Mouse (Mus musculus) G1E (cell line): Measurements from ENCODE around the gene Trpm8. TPM values are rescaled to one million over a fixed set of nuclear protein-coding genes. Genes with fewer than 3 reads are reported as not detected.

Experiments
- ATAC-seq: 2 replicates; pipeline ENCODE4 v1.8.0; 2016; ENCODE audit warnings: mild to moderate bottlenecking; ENCODE audit not compliant: insufficient number of reproducible peaks, poor library complexity, low FRiP score, severe bottlenecking; ENCODE audit errors: extremely low read depth
- DNase-seq: peaks from one replicate; pipeline ENCODE4 v3.0.0; 2012; ENCODE audit warnings: low spot score
- H3K27me3 ChIP-seq: 2 replicates; pipeline ENCODE4 v1.6.1; 2012; ENCODE audit warnings: mild to moderate bottlenecking, low read length, inconsistent platforms; ENCODE audit not compliant: insufficient read depth
- H3K36me3 ChIP-seq: replicated peaks from 2 replicates; pipeline ENCODE3; 2012; ENCODE audit warnings: mild to moderate bottlenecking, inconsistent platforms
- H3K4me1 ChIP-seq: 2 replicates; pipeline ENCODE4 v1.6.1; 2012; ENCODE audit warnings: low read depth, low read length, inconsistent platforms, mixed read lengths; ENCODE audit not compliant: insufficient read depth
- H3K4me3 ChIP-seq: 2 replicates; pipeline ENCODE4 v1.5.1; 2012; ENCODE audit warnings: low read depth, mild to moderate bottlenecking, inconsistent platforms, low read length, moderate library complexity, mixed read lengths
- H3K9me3 ChIP-seq: replicated peaks from 2 replicates; pipeline ENCODE4 v1.6.1; 2012; ENCODE audit warnings: inconsistent platforms
- CTCF ChIP-seq: IDR thresholded peaks from 2 replicates; pipeline ENCODE4 v1.5.1; 2012; ENCODE audit warnings: low read depth, low read length, inconsistent platforms, mixed read lengths
- GATA1 ChIP-seq: IDR thresholded peaks from 2 replicates; pipeline ENCODE4 v1.6.1; 2012; ENCODE audit warnings: borderline replicate concordance, low read length, inconsistent platforms, mixed read lengths
- GATA2 ChIP-seq: IDR thresholded peaks from 2 replicates; pipeline ENCODE4 v1.6.1; 2012; ENCODE audit warnings: low read depth, low read length, inconsistent platforms, borderline replicate concordance
- POLR2AphosphoS5 ChIP-seq: IDR thresholded peaks from 2 replicates; pipeline ENCODE4 v1.6.1; 2012; ENCODE audit warnings: low read depth, low read length, inconsistent platforms; ENCODE audit not compliant: insufficient replicate concordance
- TAL1 ChIP-seq: conservative IDR thresholded peaks from 2 replicates; pipeline ENCODE4 v1.6.1; 2012; ENCODE audit warnings: low read depth, low read length, inconsistent platforms, mixed read lengths
- polyA plus RNA-seq: library from polyadenylated mRNA; stranded (reverse); fragments of >175 nt; gene quantifications from 2 replicates; pipeline ENCODE4 v1.2.3, GENCODE M21; 2012
- total RNA-seq, 2 experiments: library from RNA; stranded (forward) in 1 of 2; stranded (reverse) in 1 of 2; fragments of 200-1000 nt in 1 of 2; fragments of >200 nt in 1 of 2; fragmentation: Nextera tagmentation in 1 of 2; gene quantifications; 2 replicates each; pipeline ENCODE4 v1.2.3; 2014 to 2017

The Trpm8 gene
- total and polyA plus RNA-seq, 3 experiments, result not detected

- DNase-seq, result no peak
- TF ChIP-seq GATA2 (no peak), CTCF (no peak), GATA1 (no peak), TAL1 (no peak), POLR2AphosphoS5 (no peak)
- Histone ChIP-seq H3K9me3 (no peaks in the 10 kb centered on the region), H3K27me3 (no peaks in the 10 kb centered on the region; the same call in 1 of the 2 replicates), H3K4me1 (no peaks in the 10 kb centered on the region), H3K4me3 (no peak overlapping the region), H3K36me3 (no peaks in the 10 kb centered on the region)
- no peak for ATAC-seq
These were observed 145.5 kb downstream of the Trpm8 start for GRCm38 (mm10) chr1:88422846-88423395.

GRCm38 (mm10) chr1:88424602-88425252 is 147.3 kb downstream of the Trpm8 start:
- H3K4me3 ChIP-seq, result no peak overlapping the region
- ATAC-seq (no peak; the same call in 1 of the 2 replicates), DNase-seq (peak; percentile 17)
- no peaks in the 10 kb centered on the region for H3K9me3 ChIP-seq
- no peaks in the 10 kb centered on the region; the same call in 1 of the 2 replicates for H3K27me3 ChIP-seq
- no peaks in the 10 kb centered on the region for H3K36me3 ChIP-seq
- TF ChIP-seq GATA2, result no peak
- TF ChIP-seq CTCF, result peak; percentile 98
- no peaks in the 10 kb centered on the region for H3K4me1 ChIP-seq

- Histone ChIP-seq H3K9me3 (no peaks in the 10 kb centered on the region), H3K27me3 (no peaks in the 10 kb centered on the region), H3K36me3 (no peaks in the 10 kb centered on the region), H3K4me1 (no peaks in the 10 kb centered on the region), H3K4me3 (no peak overlapping the region)
- TF ChIP-seq GATA2 (no peak), TAL1 (no peak), POLR2AphosphoS5 (no peak), GATA1 (no peak), CTCF (no peak)
- DNase-seq (no peak), ATAC-seq (no peak)
These were observed 150.7 kb downstream of the Trpm8 start for GRCm38 (mm10) chr1:88427987-88428741.

- DNase-seq (no peak), ATAC-seq (no peak)
- Histone ChIP-seq H3K27me3 (no peaks in the 10 kb centered on the region), H3K4me3 (no peak overlapping the region), H3K4me1 (peaks cover 4% of the 10 kb centered on the region; the same call in 1 of the 2 replicates), H3K36me3 (no peaks in the 10 kb centered on the region), H3K9me3 (no peaks in the 10 kb centered on the region)
- TF ChIP-seq CTCF, result no peak
- no peak for TF ChIP-seq TAL1
- no peak for TF ChIP-seq GATA1
- TF ChIP-seq POLR2AphosphoS5, result no peak
- no peak for TF ChIP-seq GATA2
These were observed 152.0 kb downstream of the Trpm8 start for GRCm38 (mm10) chr1:88429413-88429812.

- no peak for DNase-seq
- peaks cover 4% of the 10 kb centered on the region; the same call in 1 of the 2 replicates for H3K4me1 ChIP-seq
- no peak for ATAC-seq
These were observed 153.8 kb downstream of the Trpm8 start for GRCm38 (mm10) chr1:88431262-88431661.

GRCm38 (mm10) chr1:88432601-88433000 is 155.1 kb downstream of the Trpm8 start:
- no peak overlapping the region for H3K4me3 ChIP-seq
- peaks cover 4% of the 10 kb centered on the region; the same call in 1 of the 2 replicates for H3K4me1 ChIP-seq
- no peaks in the 10 kb centered on the region for H3K36me3 ChIP-seq
- TF ChIP-seq GATA1, result no peak
- TF ChIP-seq POLR2AphosphoS5, result no peak
- TF ChIP-seq TAL1, result no peak
- no peak for TF ChIP-seq CTCF
- TF ChIP-seq GATA2, result no peak
- H3K9me3 ChIP-seq, result no peaks in the 10 kb centered on the region
- DNase-seq (no peak), ATAC-seq (no peak)
- no peaks in the 10 kb centered on the region for H3K27me3 ChIP-seq

More at GRCm38 (mm10) chr1:88431262-88431661, 153.8 kb downstream of the Trpm8 start:
- H3K36me3 ChIP-seq, result no peaks in the 10 kb centered on the region
- H3K4me3 ChIP-seq, result no peak overlapping the region
- H3K27me3 ChIP-seq, result no peaks in the 10 kb centered on the region
- TF ChIP-seq GATA1 (no peak), TAL1 (no peak), POLR2AphosphoS5 (no peak), CTCF (no peak), GATA2 (no peak)
- H3K9me3 ChIP-seq, result no peaks in the 10 kb centered on the region
